Mouse (Mus musculus) limb, embryonic 15.5 days (tissue): Measurements from ENCODE around the gene Sox15. TPM values are rescaled to one million over a fixed set of nuclear protein-coding genes. Genes with fewer than 3 reads are reported as not detected.
"Not testable (repeated sequence)": the region's sequence is repeated elsewhere in the genome, so short reads cannot be mapped to it uniquely, and the experiment has no call there.

Experiments
- ATAC-seq: fragments of 200-750 bp; cut with Nextera tagmentation; 2 replicates; pipeline ENCODE4 v1.8.0; 2017; ENCODE audit warnings: low read depth, moderate TSS enrichment; ENCODE audit not compliant: insufficient number of reproducible peaks, low FRiP score, low TSS enrichment
- H3K27ac ChIP-seq: fragments of 300-500 bp; sonication (generic); 2 replicates; pipeline ENCODE4 v1.5.1; 2015; ENCODE audit warnings: moderate library complexity, mild to moderate bottlenecking, inconsistent platforms
- H3K27me3 ChIP-seq: fragments of 300-500 bp; sonication (generic); 2 replicates; pipeline ENCODE4 v1.6.1; 2015; ENCODE audit warnings: inconsistent platforms
- H3K36me3 ChIP-seq: fragments of 300-500 bp; sonication (generic); 2 replicates; pipeline ENCODE4 v1.6.1; 2015; ENCODE audit warnings: inconsistent platforms
- H3K4me1 ChIP-seq: fragments of 300-500 bp; sonication (generic); 2 replicates; pipeline ENCODE4 v1.6.1; 2015; ENCODE audit warnings: inconsistent platforms
- H3K4me2 ChIP-seq: fragments of 300-500 bp; sonication (generic); 2 replicates; pipeline ENCODE4 v1.6.1; 2015; ENCODE audit warnings: mild to moderate bottlenecking, inconsistent platforms
- H3K4me3 ChIP-seq: fragments of 300-500 bp; sonication (generic); 2 replicates; pipeline ENCODE4 v1.5.1; 2015; ENCODE audit warnings: mild to moderate bottlenecking, inconsistent platforms
- H3K9ac ChIP-seq: fragments of 300-500 bp; sonication (generic); 2 replicates; pipeline ENCODE4 v1.6.1; 2015; ENCODE audit warnings: inconsistent platforms
- H3K9me3 ChIP-seq: fragments of 300-500 bp; sonication (generic); 2 replicates; pipeline ENCODE4 v1.6.1; 2016; ENCODE audit warnings: inconsistent platforms
- WGBS: fragments of 180-500 bp; shearing (Covaris S2); methylation state at CpG from one replicate; pipeline ENCODE4 v1.1.7; 2015; 5-methylcytosine and 5-hydroxymethylcytosine counted together
- polyA plus RNA-seq: library from polyadenylated mRNA; unstranded; fragments of >200 nt; fragmentation: Nextera tagmentation; extraction: Ambion mirVana; gene quantifications from 2 replicates; pipeline ENCODE4 v1.2.1, GENCODE M21; 2015

Sox15 gene
- 3.2 and 4.8 TPM in 2 replicates for polyA plus RNA-seq

DNA sequence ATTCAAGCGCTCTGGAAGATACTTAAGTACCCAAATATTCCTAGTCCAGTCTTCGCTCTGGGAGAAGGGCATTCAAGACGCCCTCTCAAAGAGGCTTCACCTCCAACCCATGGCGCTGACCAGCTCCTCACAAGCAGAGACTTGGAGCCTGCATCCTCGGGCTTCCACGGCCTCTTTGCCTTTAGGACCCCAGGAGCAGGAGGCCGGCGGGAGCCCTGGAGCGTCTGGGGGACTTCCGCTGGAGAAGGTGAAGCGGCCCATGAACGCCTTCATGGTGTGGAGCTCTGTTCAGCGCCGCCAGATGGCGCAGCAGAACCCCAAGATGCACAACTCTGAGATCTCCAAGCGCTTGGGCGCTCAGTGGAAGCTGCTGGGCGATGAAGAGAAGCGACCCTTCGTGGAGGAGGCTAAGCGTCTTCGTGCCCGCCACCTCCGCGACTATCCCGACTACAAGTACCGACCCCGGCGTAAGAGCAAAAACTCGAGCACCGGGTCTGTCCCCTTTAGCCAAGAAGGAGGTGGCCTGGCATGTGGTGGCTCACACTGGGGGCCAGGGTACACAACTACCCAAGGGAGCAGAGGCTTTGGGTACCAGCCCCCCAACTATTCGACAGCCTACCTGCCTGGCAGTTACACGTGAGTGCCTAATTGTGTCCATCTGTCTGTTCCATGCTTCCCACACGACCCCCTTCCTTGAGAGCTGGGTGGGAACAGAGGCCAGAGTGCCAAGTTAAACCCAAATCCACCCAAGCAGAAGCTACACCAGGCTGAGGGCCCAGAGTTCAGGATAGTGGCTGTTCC, at the start of gene Sox15:
TSS of gene Sox15 (plus strand) at position 51 of the 801 bp plus-strand sequence.
- Histone ChIP-seq H3K4me2 (peak within 1 kb of the TSS; percentile 19), H3K4me1 (peaks cover 37% of the 10 kb centered on the region), H3K27me3 (no peaks in the 10 kb centered on the region), H3K4me3 (no peak within 1 kb of the TSS), H3K36me3 (peaks cover 70% of the 10 kb centered on the region), H3K9me3 (no peaks in the 10 kb centered on the region), H3K27ac (peak within 1 kb of the TSS; percentile 77), H3K9ac (0 out of 2 replicates have a peak within 1 kb of the TSS, but pooled peaks have one; percentile 21)
- whole genome bisulfite sequencing, result 19% methylated on average over 34 of the region's 34 CpGs
- ATAC-seq, result peak; percentile 31; the same call in 1 of the 2 replicates

DNA sequence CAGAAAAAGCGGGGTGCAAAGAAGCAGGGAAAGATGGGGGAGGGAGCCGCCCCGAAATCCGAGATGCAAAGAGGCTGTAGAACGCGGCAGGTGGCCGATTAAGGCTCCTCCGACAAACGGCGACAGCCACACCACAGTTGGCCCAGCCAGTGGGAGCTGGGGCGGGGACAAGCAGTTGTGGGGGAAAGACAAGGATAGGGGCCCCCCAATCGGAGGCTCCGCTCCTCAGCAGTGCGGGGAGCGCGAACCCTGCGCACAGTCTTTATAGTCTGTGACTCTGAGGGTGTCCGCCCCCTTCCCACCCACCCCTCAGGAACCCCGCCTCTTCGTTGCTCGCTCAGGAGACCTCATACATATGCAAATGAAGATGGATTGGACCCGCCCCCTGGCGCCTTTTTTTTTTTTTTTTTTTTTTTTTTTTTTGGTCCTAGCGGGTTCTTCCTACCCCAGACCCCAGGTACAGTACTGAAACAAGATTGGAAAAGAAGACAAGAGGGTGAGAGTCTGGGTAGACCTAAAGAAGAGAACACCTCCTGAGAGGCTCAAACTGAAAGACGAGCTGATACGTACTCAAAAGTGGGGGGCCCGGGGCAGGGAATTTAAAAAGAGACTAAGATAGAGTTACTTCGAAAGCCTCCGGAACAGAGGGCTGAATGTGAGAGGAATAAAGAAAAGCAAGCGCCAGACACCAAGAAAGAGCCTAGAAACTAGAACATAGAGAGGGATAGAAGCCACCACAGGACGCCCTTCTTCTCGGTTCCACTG, 49.2 kb upstream of the Sox15 start, which contains the start of gene Atp1b2:
TSS of gene Atp1b2 (minus strand) at position 217 of the 765 bp plus-strand sequence.
- Histone ChIP-seq H3K4me3 (peak within 1 kb of the TSS; percentile 60), H3K9me3 (no peaks in the 10 kb centered on the region), H3K27me3 (peaks cover 9% of the 10 kb centered on the region; the same call in 1 of the 2 replicates), H3K4me2 (peak within 1 kb of the TSS; percentile 100), H3K27ac (peak within 1 kb of the TSS; percentile 50; the same call in 1 of the 2 replicates), H3K4me1 (peaks cover 25% of the 10 kb centered on the region), H3K36me3 (0 out of 2 replicates have a peak, but pooled peaks cover 3% of the 10 kb centered on the region), H3K9ac (peak within 1 kb of the TSS; percentile 62)
- WGBS, result 3% methylated on average over 30 of the region's 32 CpGs
- peak; percentile 89 for ATAC-seq

DNA sequence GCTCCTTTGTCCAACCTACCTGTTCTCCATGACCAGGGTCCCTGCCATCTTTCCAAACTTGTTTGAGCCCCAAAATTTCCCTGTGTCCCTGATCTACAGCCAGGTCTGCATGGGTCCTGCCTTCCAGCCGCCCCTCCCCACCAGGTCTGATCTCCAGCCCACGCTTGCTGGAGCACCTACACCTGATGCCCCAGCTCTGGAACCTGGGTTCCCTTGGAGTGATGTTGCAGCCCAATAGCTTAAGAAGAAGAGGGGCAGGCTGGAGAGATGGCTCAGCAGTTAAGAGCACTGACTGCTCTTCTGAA, 48.7 kb upstream of the Sox15 start:
- peak overlapping the region; percentile 60 for H3K4me3 ChIP-seq
- 69% methylated on average over 2 of the region's 2 CpGs for WGBS
- H3K4me2 ChIP-seq, result peak overlapping the region; percentile 100
- no peaks in the 10 kb centered on the region for H3K36me3 ChIP-seq
- no peaks in the 10 kb centered on the region for H3K9me3 ChIP-seq
- H3K27me3 ChIP-seq, result peaks cover 9% of the 10 kb centered on the region; the same call in 1 of the 2 replicates
- H3K4me1 ChIP-seq, result peaks cover 21% of the 10 kb centered on the region
- H3K27ac ChIP-seq, result peak overlapping the region; percentile 4; the same call in 1 of the 2 replicates
- H3K9ac ChIP-seq, result no peak overlapping the region
- no peak for ATAC-seq

DNA sequence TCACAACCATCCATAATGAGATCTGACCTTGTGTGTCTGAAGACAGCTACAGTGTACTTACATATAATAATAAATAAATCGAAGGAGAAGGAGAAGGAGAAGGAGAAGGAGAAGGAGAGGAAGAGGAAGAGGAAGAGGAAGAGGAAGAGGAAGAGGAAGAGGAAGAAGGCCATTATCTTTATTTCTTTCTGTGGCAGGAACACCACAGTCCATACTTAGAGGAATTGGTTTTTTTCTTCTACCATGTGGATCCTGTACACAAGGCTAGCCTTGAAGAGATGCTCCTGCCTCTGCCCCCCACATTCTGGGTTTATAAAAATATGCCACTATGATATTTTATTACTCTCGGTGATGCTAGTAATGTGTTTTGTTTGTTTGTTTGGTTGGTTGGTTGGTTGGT, 48.3 kb upstream of the Sox15 start:
- Histone ChIP-seq H3K27ac (no peak overlapping the region), H3K36me3 (no peaks in the 10 kb centered on the region), H3K9ac (no peak overlapping the region), H3K4me2 (no peak overlapping the region), H3K4me3 (no peak overlapping the region), H3K4me1 (peaks cover 21% of the 10 kb centered on the region), H3K27me3 (peaks cover 9% of the 10 kb centered on the region; the same call in 1 of the 2 replicates), H3K9me3 (no peaks in the 10 kb centered on the region)
- 90% methylated on average over 2 of the region's 2 CpGs for WGBS
- ATAC-seq, result no peak

DNA sequence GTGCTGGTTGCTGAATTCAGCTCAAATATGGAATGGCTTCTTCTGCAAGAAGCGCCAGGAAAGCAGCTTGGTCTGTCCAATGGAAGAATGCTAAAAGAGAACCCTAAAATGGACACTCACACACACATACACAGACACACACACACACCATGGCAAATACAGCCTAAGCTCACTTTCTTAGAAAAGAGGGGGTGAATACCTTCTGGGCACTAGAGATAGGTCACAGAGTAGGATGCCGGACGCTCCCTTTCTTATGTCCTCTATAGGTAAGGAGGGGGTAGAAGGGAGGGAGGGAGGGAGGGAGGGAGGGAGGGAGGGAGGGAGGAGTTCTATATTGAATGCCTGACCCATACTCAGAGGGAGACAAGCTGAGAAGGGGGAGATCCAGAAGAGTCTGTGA, 46.6 kb upstream of the Sox15 start:
- H3K27ac ChIP-seq, result no peak overlapping the region
- H3K4me3 ChIP-seq, result no peak overlapping the region
- ATAC-seq, result no peak
- 99% methylated on average over 3 of the region's 3 CpGs for WGBS
- no peaks in the 10 kb centered on the region for H3K36me3 ChIP-seq
- H3K9me3 ChIP-seq, result no peaks in the 10 kb centered on the region
- H3K4me2 ChIP-seq, result no peak overlapping the region
- peaks cover 9% of the 10 kb centered on the region; the same call in 1 of the 2 replicates for H3K27me3 ChIP-seq
- H3K4me1 ChIP-seq, result peaks cover 23% of the 10 kb centered on the region
- no peak overlapping the region for H3K9ac ChIP-seq

DNA sequence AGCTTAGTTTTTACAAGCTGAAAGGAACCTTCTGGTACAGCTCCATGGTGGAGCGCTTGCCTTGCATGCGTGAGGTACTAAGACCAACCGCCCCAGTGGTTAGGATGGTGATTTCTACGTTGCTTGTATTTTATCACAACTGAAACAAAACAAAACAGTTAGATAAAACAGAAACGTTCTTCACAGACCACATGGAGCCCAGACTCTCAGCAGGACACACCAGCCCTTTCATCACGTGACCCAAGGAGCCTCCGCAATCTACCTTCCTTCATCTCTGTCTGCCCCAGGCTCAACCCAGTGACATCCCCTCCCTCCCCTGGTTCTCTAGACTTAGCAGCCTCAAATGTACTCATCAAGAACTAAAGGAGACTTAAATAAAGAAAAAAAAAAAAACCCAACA, 45.7 kb upstream of the Sox15 start:
- no peaks in the 10 kb centered on the region for H3K9me3 ChIP-seq
- H3K36me3 ChIP-seq, result no peaks in the 10 kb centered on the region
- H3K4me3 ChIP-seq, result no peak overlapping the region
- no peak overlapping the region for H3K27ac ChIP-seq
- H3K4me1 ChIP-seq, result peaks cover 23% of the 10 kb centered on the region
- no peak for ATAC-seq
- peaks cover 9% of the 10 kb centered on the region; the same call in 1 of the 2 replicates for H3K27me3 ChIP-seq
- H3K9ac ChIP-seq, result no peak overlapping the region
- 61% methylated on average over 7 of the region's 7 CpGs for WGBS
- no peak overlapping the region for H3K4me2 ChIP-seq

DNA sequence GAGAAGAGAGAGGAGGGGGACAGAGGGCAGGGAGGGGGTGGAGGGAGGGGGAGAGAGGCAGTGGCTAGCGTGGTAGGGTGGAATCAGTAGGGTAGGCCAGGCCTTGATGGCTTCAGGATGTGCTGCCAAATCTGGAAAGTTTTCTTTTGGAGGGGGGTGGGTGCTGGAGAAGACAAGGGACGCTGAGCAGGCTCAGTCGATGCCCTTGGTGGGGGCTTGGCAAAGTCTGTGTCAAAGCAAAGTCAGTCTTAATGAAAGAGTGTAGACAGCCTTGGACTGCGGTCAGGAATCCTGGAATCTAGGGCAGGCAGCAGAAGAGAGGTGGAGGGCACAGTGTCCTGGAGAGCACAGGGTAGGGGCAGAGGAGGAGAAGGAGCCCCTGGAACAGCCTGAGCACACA, 44.2 kb upstream of the Sox15 start:
- WGBS, result 49% methylated on average over 4 of the region's 4 CpGs
- Histone ChIP-seq H3K9me3 (no peaks in the 10 kb centered on the region), H3K4me2 (no peak overlapping the region), H3K36me3 (no peaks in the 10 kb centered on the region), H3K4me1 (peaks cover 10% of the 10 kb centered on the region), H3K27me3 (no peaks in the 10 kb centered on the region), H3K27ac (no peak overlapping the region), H3K4me3 (no peak overlapping the region), H3K9ac (no peak overlapping the region)
- ATAC-seq, result no peak

DNA sequence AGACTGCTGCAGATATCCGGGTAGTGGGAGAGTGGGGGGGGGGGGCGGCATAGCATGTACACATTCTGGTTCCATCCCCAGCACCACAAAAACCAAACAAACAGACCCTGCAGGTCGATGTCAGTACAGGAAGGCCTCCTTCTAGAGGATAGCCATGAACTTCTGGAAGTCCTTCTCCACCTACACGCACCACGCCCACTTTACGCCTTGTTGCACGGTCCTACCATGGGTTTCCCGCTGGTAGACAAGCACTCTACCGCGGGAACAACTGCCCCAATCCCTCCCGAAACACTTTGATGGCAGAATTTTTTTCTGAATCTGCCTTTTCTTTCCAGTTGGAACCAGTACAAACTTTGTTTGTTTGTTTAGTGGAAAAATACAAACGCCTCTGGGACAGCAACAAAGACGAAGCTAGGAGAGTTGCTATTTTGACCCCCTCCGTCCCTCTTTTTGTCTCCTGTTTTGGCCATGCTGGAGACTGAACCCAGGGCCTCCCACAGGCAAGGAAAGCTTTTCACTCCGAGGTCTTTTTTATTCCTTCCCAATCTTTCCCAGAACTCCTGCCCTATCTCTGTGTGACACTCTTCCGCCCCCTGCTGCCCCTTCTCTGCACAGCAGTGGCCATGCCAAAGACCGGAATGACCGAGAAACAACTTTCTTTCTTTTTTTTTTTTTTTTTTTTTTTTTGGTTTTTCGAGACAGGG, 41.4 kb upstream of the Sox15 start:
- ATAC-seq, result no peak
- H3K27ac ChIP-seq, result no peak overlapping the region
- H3K4me2 ChIP-seq, result peak overlapping the region; percentile 6; the same call in 1 of the 2 replicates
- 0 out of 2 replicates have a peak, but pooled peaks cover 7% of the 10 kb centered on the region for H3K27me3 ChIP-seq
- no peaks in the 10 kb centered on the region for H3K36me3 ChIP-seq
- 14% methylated on average over 19 of the region's 19 CpGs for WGBS
- H3K9ac ChIP-seq, result no peak overlapping the region
- no peaks in the 10 kb centered on the region for H3K9me3 ChIP-seq
- H3K4me3 ChIP-seq, result no peak overlapping the region
- peaks cover 5% of the 10 kb centered on the region; the same call in 1 of the 2 replicates for H3K4me1 ChIP-seq

DNA sequence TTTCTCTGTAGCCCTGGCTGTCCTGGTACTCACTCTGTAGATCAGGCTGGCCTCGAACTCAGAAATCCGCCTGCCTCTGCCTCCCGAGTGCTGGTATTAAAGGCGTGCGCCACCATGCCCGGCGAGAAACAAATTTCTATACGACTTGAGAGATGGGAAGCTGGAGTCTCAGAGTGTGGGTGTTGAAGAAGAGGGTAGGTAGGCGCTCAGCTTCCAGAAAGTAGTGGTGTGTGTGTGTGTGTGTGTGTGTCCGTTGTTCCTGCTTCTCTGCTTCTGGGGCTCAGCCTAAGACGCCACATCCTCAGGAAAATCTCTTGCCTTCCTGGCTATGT, 40.9 kb upstream of the Sox15 start:
- H3K4me2 ChIP-seq, ATAC-seq, H3K27me3 ChIP-seq, H3K4me1 ChIP-seq, H3K36me3 ChIP-seq, H3K27ac ChIP-seq, H3K4me3 ChIP-seq, H3K9me3 ChIP-seq, H3K9ac ChIP-seq: not testable (repeated sequence)
- 51% methylated on average over 11 of the region's 11 CpGs for WGBS

DNA sequence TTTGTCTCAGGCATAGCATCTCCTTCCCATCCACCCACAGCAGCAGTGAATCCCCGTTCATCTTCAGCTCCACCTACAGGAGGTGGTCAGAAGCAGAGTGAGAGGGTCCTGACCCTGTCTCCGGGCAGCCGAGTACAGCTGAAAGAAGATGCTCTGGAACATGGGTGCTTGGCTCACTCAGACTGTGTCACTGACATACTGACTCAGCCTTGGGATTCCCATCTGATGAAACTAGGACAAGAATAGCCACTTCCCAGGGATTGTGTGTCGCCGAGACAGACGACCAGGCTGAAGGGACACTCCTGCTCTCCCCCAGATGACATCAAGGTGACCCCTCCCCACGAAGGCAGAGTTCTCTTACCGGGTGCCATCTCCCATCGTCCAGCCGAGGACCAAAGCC, 38.3 kb upstream of the Sox15 start:
- Histone ChIP-seq H3K4me2 (no peak overlapping the region), H3K9ac (no peak overlapping the region), H3K27ac (no peak overlapping the region), H3K36me3 (no peaks in the 10 kb centered on the region), H3K27me3 (0 out of 2 replicates have a peak, but pooled peaks cover 7% of the 10 kb centered on the region), H3K4me1 (peaks cover 5% of the 10 kb centered on the region; the same call in 1 of the 2 replicates), H3K4me3 (no peak overlapping the region), H3K9me3 (no peaks in the 10 kb centered on the region)
- ATAC-seq, result no peak
- WGBS, result 53% methylated on average over 10 of the region's 10 CpGs

DNA sequence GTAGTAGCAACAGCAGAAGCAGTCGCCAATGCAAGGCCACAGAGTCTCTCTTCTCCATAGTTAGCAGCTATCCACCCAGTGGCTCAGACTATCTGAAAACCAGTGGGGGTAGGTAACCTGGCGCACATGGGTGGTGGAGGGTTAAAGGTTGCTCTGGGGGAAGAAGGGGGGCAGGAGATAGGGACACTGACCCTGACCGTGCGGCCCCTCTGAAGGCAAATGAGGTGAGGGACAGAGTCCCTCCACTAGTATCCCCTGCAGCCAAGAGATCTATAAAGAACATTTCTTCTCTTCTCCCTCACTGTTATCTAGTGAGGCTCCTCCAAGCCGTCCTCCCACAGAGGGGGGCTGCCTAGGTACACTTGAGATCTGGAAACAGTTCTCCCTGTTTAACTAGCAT, 37.3 kb upstream of the Sox15 start, which contains the start of gene Shbg:
TSS of gene Shbg (minus strand) at position 101 of the 400 bp plus-strand sequence.
- ATAC-seq, result no peak
- WGBS, result 69% methylated on average over 5 of the region's 5 CpGs
- no peaks in the 10 kb centered on the region for H3K36me3 ChIP-seq
- H3K9me3 ChIP-seq, result no peaks in the 10 kb centered on the region
- H3K4me1 ChIP-seq, result peaks cover 11% of the 10 kb centered on the region
- 0 out of 2 replicates have a peak, but pooled peaks cover 7% of the 10 kb centered on the region for H3K27me3 ChIP-seq
- no peak within 1 kb of the TSS for H3K27ac ChIP-seq
- H3K4me3 ChIP-seq, result no peak within 1 kb of the TSS
- H3K9ac ChIP-seq, result no peak within 1 kb of the TSS
- H3K4me2 ChIP-seq, result no peak within 1 kb of the TSS
